Mouse (Mus musculus): Measurements from ENCODE around the gene Shank1. TPM values are rescaled to one million over a fixed set of nuclear protein-coding genes. Genes with fewer than 3 reads are reported as not detected.
A peak's percentile ranks its signal among the peaks of the same experiment; 100 is the strongest.

Gene Shank1
- polyA plus RNA-seq, 2 experiments = 4.3 to 13.6 TPM

DNA sequence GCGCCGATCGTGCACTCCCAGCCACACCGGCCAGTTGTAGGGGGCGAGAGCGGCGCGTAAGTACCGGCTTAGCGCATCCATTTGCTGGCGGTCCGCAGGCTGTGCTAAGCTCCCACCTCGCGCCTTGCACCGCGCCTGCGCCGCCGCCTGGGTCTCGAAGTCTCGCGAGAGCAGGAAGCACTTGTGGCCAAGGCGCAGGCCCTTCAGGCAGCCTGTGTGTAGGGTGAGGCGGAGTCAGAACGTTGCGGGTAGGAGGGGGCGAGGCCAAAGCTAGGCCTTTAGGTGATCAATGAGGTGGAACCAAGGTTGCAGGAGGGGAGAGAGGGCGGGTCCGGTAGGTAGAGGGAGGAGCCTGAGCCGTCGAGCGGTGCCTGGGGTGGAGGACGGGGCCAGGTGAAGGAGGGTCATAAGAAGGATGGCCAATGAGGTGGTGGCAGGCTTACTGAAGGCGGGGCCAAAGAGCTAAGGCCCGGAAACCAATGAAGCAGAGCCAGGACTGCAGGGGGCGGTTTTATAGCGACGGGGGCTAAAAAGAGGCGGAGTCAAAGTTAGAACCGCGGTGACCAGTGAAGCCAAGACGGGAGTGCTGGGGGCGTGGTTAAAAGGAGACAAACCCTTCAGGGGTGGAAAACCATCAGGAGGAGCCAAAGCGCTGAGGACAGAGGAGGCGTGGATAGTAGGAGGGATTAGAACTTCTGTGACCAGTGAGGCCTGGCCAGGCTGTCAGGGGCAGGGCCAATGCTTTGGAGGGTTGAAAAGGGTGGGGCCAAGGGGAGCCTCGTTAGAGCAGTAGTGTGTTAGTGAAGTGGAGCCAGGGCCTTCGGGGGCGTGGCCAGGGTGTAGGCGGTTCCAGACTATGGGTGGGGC is 5.0 kb upstream of the Shank1 start:
- Histone ChIP-seq H3K36me3 (ENCODE audit: control insufficient read depth, insufficient read depth, low read length) (no peaks in the 10 kb centered on the region), H3K27me3 (ENCODE audit: control insufficient read depth, insufficient read depth, low read length) (no peaks in the 10 kb centered on the region), H3K4me3 (replicated peaks; ENCODE audit: low read length) (peak overlapping the region; percentile 78), H3K4me1 (ENCODE audit: control insufficient read depth, insufficient read depth, low read length) (peaks cover 38% of the 10 kb centered on the region), H3K27ac (replicated peaks; ENCODE audit: low read depth, low read length) (peak overlapping the region; percentile 91), H3K4me2 (replicated peaks; ENCODE audit: low read depth, low read length, severe bottlenecking) (peak overlapping the region; percentile 77), H3K9me3 (ENCODE audit: control insufficient read depth, low read length) (no peaks in the 10 kb centered on the region), H3K9ac (ENCODE audit: low read depth, low read length, severe bottlenecking) (peak overlapping the region; percentile 95)
- peak; percentile 93 for ATAC-seq (ENCODE audit: low FRiP score, low read depth)
- peak; percentile 93; the same call in 1 of the 2 replicates for TF ChIP-seq POLR2A (IDR thresholded peaks at IDR 0.05; ENCODE audit: borderline replicate concordance, extremely low read depth, insufficient read depth, insufficient read length)
- peak; percentile 99 for DNase-seq (ENCODE audit: low spot score)
- 1% methylated on average over 48 of the region's 49 CpGs for WGBS

DNA sequence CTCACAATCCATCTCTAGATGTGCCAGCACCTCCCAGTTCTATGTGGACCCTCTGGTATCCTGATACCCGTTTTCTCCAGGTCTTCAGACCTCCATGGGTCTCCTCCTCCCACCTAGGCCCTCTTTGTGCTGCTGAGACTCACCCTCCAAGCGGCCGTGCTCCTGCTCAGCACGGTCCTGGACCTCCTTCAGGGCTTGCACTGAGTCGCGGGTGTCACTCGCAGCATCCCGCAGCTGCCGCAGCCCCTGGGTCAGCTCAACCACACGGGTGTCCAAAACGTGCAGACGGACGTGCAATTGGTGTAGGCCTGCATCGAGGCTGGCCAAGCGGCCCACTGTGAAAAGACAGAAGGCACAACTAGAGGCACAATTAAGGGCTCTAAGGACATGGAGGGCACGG is 4.4 kb upstream of the Shank1 start:
- Histone ChIP-seq H3K9me3 (ENCODE audit: control insufficient read depth, low read length) (no peaks in the 10 kb centered on the region), H3K4me2 (replicated peaks; ENCODE audit: low read depth, low read length, severe bottlenecking) (peak overlapping the region; percentile 39), H3K27ac (replicated peaks; ENCODE audit: low read depth, low read length) (no peak overlapping the region), H3K4me3 (replicated peaks; ENCODE audit: low read length) (peak overlapping the region; percentile 19), H3K4me1 (ENCODE audit: control insufficient read depth, insufficient read depth, low read length) (peaks cover 38% of the 10 kb centered on the region), H3K27me3 (ENCODE audit: control insufficient read depth, insufficient read depth, low read length) (peaks cover 2% of the 10 kb centered on the region; the same call in 1 of the 2 replicates), H3K9ac (ENCODE audit: low read depth, low read length, severe bottlenecking) (no peak overlapping the region), H3K36me3 (ENCODE audit: control insufficient read depth, insufficient read depth, low read length) (no peaks in the 10 kb centered on the region)
- no peak for TF ChIP-seq POLR2A (IDR thresholded peaks at IDR 0.05; ENCODE audit: borderline replicate concordance, extremely low read depth, insufficient read depth, insufficient read length)
- WGBS = 12% methylated on average over 16 of the region's 16 CpGs
- ATAC-seq (ENCODE audit: low FRiP score, low read depth) = no peak
- DNase-seq (ENCODE audit: low spot score) = no peak

DNA sequence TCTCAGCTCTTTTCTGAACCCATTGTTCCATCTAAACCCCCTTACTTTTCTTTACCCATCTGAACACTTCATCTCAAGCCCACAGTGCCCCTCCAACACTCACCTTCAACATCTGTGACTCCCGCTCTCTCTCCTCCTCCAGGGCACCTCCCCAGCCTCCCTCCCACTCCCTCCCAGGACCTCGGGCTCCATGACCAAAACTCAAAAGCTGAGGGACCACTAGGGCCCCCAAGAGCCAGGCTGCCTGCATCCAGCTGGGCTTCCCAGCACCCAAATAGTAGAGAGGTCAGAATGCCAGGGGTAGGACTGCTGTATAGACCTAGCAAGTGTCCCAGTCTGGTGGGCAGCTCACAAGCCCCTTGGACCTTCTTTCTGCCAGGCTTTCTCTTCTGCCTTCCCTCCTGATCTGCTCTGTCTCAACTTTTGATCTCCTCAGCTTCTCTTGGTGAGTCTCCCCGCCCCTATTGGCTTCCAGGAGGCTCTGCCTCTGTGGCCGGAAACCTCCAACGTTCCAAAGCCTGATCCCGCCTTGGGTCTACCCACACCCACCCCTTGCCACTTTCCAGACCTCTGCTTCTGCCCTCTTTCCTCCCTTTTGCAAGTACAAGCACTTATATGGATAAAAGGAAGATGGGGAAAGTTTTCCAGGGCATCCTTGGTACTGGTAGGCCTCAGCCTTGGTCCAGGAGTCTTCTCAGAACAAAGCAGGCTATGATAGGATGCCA is 3.4 kb upstream of the Shank1 start, which contains the start of gene Clec11a:
TSS of gene Clec11a (minus strand) at position 387 of the 725 bp plus-strand sequence.
- no peaks in the 10 kb centered on the region for H3K9me3 ChIP-seq (ENCODE audit: control insufficient read depth, low read length)
- ATAC-seq (ENCODE audit: low FRiP score, low read depth) = no peak
- H3K4me1 ChIP-seq (ENCODE audit: control insufficient read depth, insufficient read depth, low read length) = peaks cover 45% of the 10 kb centered on the region
- WGBS = 57% methylated on average over 6 of the region's 6 CpGs
- H3K9ac ChIP-seq (ENCODE audit: low read depth, low read length, severe bottlenecking) = peak within 1 kb of the TSS; percentile 4; the same call in 1 of the 2 replicates
- DNase-seq (ENCODE audit: low spot score) = no peak
- peak within 1 kb of the TSS; percentile 71 for H3K27ac ChIP-seq (replicated peaks; ENCODE audit: low read depth, low read length)
- no peaks in the 10 kb centered on the region for H3K36me3 ChIP-seq (ENCODE audit: control insufficient read depth, insufficient read depth, low read length)
- H3K4me2 ChIP-seq (replicated peaks; ENCODE audit: low read depth, low read length, severe bottlenecking) = peak within 1 kb of the TSS; percentile 39
- TF ChIP-seq POLR2A (IDR thresholded peaks at IDR 0.05; ENCODE audit: borderline replicate concordance, extremely low read depth, insufficient read depth, insufficient read length) = no peak
- peaks cover 4% of the 10 kb centered on the region; the same call in 1 of the 2 replicates for H3K27me3 ChIP-seq (ENCODE audit: control insufficient read depth, insufficient read depth, low read length)
- H3K4me3 ChIP-seq (replicated peaks; ENCODE audit: low read length) = peak within 1 kb of the TSS; percentile 19

- TF ChIP-seq POLR2A (IDR thresholded peaks at IDR 0.05; ENCODE audit: borderline replicate concordance, extremely low read depth, insufficient read depth, insufficient read length) = no peak
- DNase-seq (ENCODE audit: low spot score) = peak; percentile 85
- no peak for ATAC-seq (ENCODE audit: low FRiP score, low read depth)
- WGBS = 14% methylated on average over 9 of the region's 9 CpGs
- peak overlapping the region; percentile 3; the same call in 1 of the 2 replicates for H3K4me2 ChIP-seq (replicated peaks; ENCODE audit: low read depth, low read length, severe bottlenecking)
- peaks cover 4% of the 10 kb centered on the region; the same call in 1 of the 2 replicates for H3K27me3 ChIP-seq (ENCODE audit: control insufficient read depth, insufficient read depth, low read length)
- no peak overlapping the region for H3K9ac ChIP-seq (ENCODE audit: low read depth, low read length, severe bottlenecking)
- peaks cover 47% of the 10 kb centered on the region for H3K4me1 ChIP-seq (ENCODE audit: control insufficient read depth, insufficient read depth, low read length)
- H3K27ac ChIP-seq (replicated peaks; ENCODE audit: low read depth, low read length) = peak overlapping the region; percentile 71
- H3K4me3 ChIP-seq (replicated peaks; ENCODE audit: low read length) = no peak overlapping the region
- no peaks in the 10 kb centered on the region for H3K36me3 ChIP-seq (ENCODE audit: control insufficient read depth, insufficient read depth, low read length)
- H3K9me3 ChIP-seq (ENCODE audit: control insufficient read depth, low read length) = no peaks in the 10 kb centered on the region
These were observed 2.6 kb upstream of the Shank1 start for GRCm38 (mm10) chr7:44307261-44308020.

All from limb, embryonic 14.5 days (tissue).